Mouse (Mus musculus): ENCODE results near the gene Gm10128.
"Not testable (repeated sequence)": the region's sequence is repeated elsewhere in the genome, so short reads cannot be mapped to it uniquely, and the experiment has no call there.

The Gm10128 gene

DNA sequence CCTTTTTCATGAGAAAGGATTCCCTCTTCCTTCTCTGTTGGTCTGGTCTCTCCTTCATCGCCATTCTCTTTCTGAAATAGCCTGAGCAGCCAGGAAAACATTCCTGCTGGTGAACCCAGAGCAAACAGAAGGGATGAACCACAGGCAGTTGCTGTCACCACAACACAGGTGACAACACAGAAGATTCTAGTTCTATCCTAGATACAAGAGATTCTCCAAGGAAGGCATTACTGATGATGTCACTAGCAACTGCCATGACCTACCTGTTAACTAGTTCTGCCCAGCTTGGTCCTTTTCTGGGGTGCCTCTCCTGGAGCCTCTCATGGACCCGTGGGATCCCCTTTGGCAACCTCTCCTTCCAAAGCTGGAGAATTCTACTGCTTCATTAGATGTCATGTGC is at the start of gene Gm10128:
TSS of gene Gm10128 (minus strand) at position 101 of the 400 bp plus-strand sequence.
- DNase-seq (ENCODE audit: low spot score in 2 of 2): not testable (repeated sequence)

DNA sequence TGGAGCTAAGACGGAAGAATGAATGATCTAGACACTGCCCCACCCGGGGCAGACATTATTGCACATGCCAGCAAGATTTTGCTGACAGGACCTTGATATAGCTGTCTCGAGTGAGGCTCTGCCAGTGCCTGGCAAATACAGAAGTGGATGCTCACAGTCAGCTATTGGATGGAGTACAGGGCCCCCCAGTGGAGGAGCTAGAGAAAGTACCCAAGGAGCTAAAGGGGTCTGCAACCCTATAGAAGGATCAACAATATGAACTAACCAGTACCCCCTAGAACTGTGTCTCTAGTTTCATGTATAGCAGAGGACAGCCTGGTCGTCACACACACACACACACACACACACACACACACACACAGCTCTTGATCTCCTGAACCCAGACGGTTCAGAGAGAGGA is 37.4 kb upstream of the Gm10128 start:
- DNase-seq (ENCODE audit: low spot score in 2 of 2): not testable (repeated sequence)

DNA sequence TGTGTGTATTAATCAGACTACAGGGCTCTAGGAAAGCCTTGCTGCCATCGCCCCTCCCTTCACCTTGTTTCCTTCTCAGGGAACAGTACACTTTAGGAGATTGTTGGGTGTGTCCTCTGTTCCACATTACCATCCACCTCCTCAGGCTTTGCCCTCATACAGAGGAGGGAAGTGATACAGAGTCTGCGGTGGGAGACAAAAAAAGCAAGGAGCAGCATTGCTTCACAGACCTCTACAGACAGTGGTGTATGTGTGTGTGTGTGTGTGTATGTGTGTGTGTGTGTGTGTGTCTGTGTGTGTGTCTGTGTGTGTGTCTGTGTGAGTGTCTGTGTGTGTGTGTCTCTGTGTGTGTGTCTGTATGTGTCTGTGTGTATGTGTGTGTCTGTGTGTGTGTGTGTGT is 18.7 kb upstream of the Gm10128 start:
- not testable (repeated sequence) for DNase-seq (ENCODE audit: low spot score in 2 of 2)

DNA sequence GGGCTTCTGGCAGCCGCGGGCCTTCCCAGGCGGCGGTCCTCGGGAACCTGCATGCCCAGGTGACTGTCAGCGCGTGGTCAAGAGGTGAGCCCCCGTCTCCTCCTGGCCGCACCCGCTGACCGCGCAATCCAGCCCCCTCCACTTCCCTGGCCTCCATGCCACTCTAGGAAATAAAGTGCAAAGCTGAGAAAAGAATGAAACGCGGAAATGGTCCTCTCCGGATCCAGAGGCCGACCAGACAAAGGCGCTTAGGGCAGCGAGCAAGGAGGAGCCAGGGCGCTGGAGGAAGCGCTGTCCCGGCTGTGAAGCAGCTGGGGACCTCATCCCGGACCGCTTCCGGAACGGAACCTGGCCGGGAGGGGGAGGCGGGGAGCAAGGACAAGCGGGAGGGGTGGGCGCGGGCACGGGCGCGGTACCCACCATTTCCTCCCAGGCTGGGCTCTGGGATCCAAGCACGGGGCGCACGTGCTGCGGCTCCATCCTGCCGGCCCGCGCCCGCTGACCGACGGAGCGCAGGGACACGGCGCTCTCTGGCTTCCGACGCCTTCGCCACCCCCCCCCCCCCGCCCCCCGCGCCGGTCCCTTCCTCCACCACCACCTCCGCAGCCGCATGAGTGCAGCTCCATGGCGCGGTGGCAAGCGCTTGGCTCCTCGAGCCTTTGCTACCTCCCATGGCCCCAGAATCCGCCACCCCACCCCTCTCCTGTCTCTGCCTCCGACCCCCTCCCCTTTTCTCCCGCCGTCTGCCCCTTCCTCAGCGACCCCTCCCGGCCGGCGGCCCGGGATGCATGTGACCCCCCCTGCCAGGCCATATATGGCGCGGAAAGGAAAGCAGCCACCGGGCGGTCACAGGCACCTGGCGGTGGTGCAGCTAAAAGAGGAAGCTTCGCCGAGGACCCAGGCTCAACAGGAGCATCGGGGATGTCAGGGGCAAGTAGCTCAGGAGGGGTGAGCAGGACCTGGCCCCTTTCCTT is 14.6 kb upstream of the Gm10128 start:
- not testable (repeated sequence) for DNase-seq (ENCODE audit: low spot score in 2 of 2)

DNA sequence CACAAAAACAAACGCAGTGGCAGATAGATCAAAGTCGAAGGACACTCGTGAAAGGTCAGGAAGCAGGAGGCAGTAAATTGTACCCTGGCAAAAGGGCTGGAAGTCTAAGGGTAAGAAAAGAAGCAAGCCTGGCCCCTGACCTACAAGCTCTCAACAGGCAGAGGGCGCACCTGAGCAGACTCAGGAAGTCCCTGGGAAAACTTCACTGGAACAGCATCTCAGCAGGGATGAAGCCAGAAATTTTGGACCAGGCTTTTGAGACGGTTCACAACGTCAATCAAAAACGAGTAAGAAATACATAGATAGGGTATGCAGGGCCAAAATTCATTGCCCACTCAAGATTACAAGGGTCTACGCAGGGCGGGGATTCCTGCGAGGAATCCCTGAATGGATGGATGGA is 13.7 kb upstream of the Gm10128 start:
- DNase-seq (ENCODE audit: low spot score in 2 of 2): not testable (repeated sequence)

DNA sequence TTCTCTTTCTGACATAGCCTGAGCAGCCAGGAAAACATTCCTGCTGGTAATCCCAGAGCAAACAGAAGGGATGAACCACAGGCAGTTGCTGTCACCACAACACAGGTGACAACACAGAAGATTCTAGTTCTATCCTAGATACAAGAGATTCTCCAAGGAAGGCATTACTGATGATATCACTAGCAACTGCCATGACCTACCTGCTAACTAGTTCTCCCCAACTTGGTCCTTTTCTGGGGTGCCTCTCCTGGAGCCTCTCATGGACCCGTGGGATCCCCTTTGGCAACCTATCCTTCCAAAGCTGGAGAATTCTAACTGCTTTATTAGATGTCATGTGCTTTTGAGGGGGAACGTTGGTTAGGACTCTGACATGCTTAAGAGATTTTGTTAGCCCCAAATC is 48.3 kb downstream of the Gm10128 start, which contains the start of gene Gm10338:
TSS of gene Gm10338 (minus strand) at position 101 of the 400 bp plus-strand sequence.
- not testable (repeated sequence) for DNase-seq (ENCODE audit: low spot score in 2 of 2)

Measured in thymus, postnatal 10 days (tissue).